Mouse (Mus musculus) urinary bladder, postnatal 36 days (tissue): ENCODE measurements around the gene Pygo2.
"Not testable (repeated sequence)": the region's sequence is repeated elsewhere in the genome, so short reads cannot be mapped to it uniquely, and the experiment has no call there.

Source experiments
- DNase-seq, 2 experiments: peaks; one replicate each; pipeline ENCODE4 v3.0.0; 2022; ENCODE audit warnings: low spot score in 2 of 2, mixed read lengths in 1 of 2

Gene Pygo2

GRCm38 (mm10) chr3:89420421-89420820 is 9.6 kb upstream of the Pygo2 start:
- DNase-seq = no peak

- DNase-seq = peak; percentile 59 to 84
Measured at GRCm38 (mm10) chr3:89421002-89421774, 8.8 kb upstream of the Pygo2 start.

GRCm38 (mm10) chr3:89421810-89422473 is 8.1 kb upstream of the Pygo2 start:
- DNase-seq = peak in 1 of 2 experiments; percentile 21

- no peak for DNase-seq
Measured at GRCm38 (mm10) chr3:89422556-89423205, 7.3 kb upstream of the Pygo2 start.

GRCm38 (mm10) chr3:89424416-89425140 is 5.4 kb upstream of the Pygo2 start:
- DNase-seq = no peak

GRCm38 (mm10) chr3:89425141-89425525 is 4.9 kb upstream of the Pygo2 start:
- no peak for DNase-seq

- no peak for DNase-seq
Measured at GRCm38 (mm10) chr3:89425876-89426275, 4.1 kb upstream of the Pygo2 start.

GRCm38 (mm10) chr3:89429021-89429420 is 993 bp upstream of the Pygo2 start:
- DNase-seq = not testable (repeated sequence)

GRCm38 (mm10) chr3:89432606-89433005 is 2.6 kb downstream of the Pygo2 start:
- DNase-seq = no peak

- DNase-seq = no peak
Measured at GRCm38 (mm10) chr3:89434532-89434931, 4.5 kb downstream of the Pygo2 start.

- no peak for DNase-seq
Measured at GRCm38 (mm10) chr3:89435041-89435440, 5.0 kb downstream of the Pygo2 start.

- peak; percentile 58 to 66 for DNase-seq
Measured at GRCm38 (mm10) chr3:89436176-89437113, 6.4 kb downstream of the Pygo2 start, which contains the start of gene Pbxip1. TSS of gene Pbxip1 (plus strand) at chr3:89436706.

GRCm38 (mm10) chr3:89437269-89437668 is 7.3 kb downstream of the Pygo2 start:
- DNase-seq = no peak

GRCm38 (mm10) chr3:89440691-89441090 is 10.7 kb downstream of the Pygo2 start:
- no peak for DNase-seq

GRCm38 (mm10) chr3:89448720-89449537 is 18.9 kb downstream of the Pygo2 start:
- DNase-seq = no peak

GRCm38 (mm10) chr3:89449541-89449940 is 19.5 kb downstream of the Pygo2 start:
- DNase-seq = peak; percentile 40 to 57

- DNase-seq = no peak
Measured at GRCm38 (mm10) chr3:89451916-89452315, 21.9 kb downstream of the Pygo2 start.

GRCm38 (mm10) chr3:89454401-89455177 is 24.6 kb downstream of the Pygo2 start, which contains the start of gene Pmvk:
TSS of gene Pmvk (plus strand) at chr3:89454541.
- DNase-seq = no peak

GRCm38 (mm10) chr3:89455786-89456285 is 25.8 kb downstream of the Pygo2 start:
- DNase-seq = no peak
